Mouse (Mus musculus) G1E-ER4 (cell line): ENCODE measurements around the gene BC028528. TPM values are rescaled to one million over a fixed set of nuclear protein-coding genes. Genes with fewer than 3 reads are reported as not detected.
"Not testable (repeated sequence)": the region's sequence is repeated elsewhere in the genome, so short reads cannot be mapped to it uniquely, and the experiment has no call there.

Experiments
- GATA1 ChIP-seq: IDR thresholded peaks from one replicate; pipeline ENCODE4 v1.8.0; 2012; ENCODE audit warnings: low read length, inconsistent platforms
- polyA plus RNA-seq: library from polyadenylated mRNA; stranded (reverse); fragments of >175 nt; gene quantifications from 2 replicates; pipeline ENCODE4 v1.2.3, GENCODE M21; 2012

The BC028528 gene
- polyA plus RNA-seq, 1 experiment = not detected

DNA sequence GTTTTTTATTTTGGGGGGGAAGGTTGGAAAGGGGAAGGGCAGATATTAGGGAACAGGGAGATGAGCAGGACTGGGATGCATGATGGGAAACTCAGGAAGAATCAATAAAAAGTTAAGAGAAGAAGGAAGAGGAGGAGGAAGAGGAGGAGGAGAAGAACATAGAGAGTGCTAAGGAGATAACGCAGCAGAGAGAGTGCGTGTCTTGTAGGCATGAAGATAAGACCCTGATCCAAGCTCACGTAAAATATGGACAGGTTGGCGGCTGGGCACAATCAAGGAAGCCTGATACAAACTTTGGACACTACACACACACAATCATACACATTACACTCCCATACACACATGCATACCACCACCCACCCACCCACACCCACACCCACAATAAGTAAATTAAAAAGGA lies 22.9 kb upstream of the BC028528 start:
- TF ChIP-seq GATA1 = no peak

DNA sequence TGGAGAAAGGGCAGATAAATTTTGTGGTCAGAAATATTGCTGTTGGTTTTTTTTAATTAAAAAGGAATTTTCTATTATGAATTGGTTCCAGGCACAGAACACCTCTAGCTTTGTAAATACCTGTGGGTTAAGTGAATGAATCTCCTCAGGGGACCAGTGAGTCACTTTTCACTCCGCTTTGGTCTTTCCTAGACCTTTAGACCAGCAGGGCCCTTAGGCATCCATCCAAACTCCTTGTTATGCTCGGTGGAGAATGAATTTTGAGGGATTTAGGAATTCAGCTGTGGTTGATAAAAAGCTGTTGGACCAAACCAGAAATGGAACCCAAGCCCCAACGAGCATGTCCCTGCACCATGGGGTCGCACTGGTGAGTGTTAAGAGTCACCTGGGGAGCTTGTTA lies 15.8 kb upstream of the BC028528 start:
- TF ChIP-seq GATA1 = no peak

DNA sequence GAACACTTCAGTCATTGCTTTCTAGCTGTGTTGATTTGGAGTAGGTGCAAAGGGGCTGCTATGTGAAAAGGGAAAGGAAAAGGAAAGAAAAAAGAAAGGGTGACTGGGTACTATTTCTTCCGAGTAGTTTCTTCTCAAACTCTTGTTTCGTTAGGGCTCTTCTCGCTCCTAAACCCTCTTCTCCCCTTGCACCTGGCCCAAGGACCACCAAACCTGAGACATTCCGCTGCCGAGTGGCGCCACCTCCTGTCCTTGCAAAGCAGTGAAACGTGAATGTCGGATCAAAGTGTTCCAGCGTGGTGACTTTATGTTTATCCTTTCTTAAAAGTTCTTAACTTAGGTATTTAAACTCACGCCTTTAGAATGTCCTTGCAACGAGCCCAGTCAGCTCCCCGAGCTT lies 15.1 kb upstream of the BC028528 start:
- TF ChIP-seq GATA1 = no peak

DNA sequence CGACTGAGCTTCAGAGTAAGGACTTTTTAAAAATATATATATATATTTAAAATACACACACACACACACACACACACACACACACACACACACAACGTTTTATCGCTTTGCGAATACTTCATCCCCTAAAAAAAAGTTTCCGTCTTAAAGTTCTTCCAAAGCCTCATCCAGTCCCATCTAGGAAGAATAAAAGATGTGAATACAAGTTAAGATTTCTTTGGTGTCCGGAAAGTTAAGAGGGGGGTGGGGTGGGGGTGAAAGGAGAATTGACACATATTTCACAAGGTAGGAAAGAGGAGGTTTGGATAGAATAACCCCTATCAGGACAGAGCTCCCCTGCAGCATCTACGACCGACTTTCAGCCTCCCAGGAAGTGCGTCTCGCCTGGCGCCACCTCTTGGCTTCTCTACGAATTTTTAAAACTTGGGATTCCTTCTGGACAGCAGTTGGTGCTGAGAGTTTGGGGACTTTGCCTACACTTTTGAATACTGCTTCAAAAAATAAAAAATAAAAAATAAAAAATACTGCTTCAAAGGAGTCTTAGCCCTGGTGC lies 14.2 kb upstream of the BC028528 start:
- no peak for TF ChIP-seq GATA1

DNA sequence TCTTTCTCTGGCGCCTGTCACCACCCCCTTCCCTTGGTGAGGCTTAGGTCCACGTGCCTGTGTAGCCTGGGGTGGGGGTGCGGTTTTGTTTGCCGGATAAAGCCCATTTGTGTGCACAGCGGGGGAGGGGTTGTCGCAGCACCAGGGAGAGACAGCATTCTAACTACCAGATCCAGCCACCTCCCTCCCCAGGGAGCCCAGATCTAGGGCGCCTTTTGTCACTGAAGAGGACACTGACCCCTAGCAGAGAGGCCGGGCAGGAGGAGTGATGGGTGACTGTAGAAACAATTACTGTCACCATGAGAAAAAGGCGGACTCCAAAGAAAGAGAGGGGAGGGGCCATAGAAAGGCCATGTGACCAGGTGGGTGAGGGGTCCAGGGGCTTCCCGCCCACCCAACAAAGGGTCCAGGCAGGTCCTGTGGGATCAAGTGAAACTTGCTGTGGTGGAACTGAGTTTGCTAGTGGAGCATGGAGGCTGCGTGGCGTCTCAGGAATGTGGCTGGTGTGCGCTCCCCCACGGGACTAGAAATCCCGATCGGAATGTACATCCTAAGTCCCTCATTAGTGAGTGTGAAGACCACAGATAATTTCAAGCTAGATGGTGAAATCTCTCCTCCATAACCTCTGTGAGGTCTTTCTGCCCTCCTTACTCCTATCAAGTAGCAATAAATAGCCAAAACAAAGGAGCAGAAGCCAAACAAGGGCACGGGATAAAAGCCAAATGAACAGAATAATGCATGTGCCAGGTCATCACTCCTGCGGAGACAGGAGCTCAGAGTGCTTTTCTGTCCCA lies 13.5 kb upstream of the BC028528 start:
- no peak for TF ChIP-seq GATA1

DNA sequence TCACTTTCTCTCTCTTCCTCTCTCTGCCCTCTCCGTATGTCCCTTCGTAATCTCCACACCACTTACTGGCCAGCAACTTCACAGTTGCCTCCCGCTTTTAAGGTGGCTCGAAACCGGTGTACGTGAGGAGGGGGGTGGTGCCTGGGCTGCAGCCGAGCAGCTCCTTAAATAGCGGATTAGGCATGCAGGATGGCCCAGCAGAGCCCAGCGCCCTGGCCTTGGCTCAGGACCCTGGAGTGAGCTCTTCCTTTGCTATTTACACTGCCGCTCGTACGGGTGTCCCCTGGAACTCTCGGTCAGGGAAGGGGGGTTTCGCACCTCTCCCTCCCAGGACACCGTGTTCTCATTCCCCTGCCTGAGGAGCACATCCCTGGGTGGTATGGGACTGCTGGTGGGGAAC lies 12.8 kb upstream of the BC028528 start, which contains the start of gene Car14:
Car14 (minus strand) TSS at position 124 of the 400 bp plus-strand sequence.
- no peak for TF ChIP-seq GATA1

DNA sequence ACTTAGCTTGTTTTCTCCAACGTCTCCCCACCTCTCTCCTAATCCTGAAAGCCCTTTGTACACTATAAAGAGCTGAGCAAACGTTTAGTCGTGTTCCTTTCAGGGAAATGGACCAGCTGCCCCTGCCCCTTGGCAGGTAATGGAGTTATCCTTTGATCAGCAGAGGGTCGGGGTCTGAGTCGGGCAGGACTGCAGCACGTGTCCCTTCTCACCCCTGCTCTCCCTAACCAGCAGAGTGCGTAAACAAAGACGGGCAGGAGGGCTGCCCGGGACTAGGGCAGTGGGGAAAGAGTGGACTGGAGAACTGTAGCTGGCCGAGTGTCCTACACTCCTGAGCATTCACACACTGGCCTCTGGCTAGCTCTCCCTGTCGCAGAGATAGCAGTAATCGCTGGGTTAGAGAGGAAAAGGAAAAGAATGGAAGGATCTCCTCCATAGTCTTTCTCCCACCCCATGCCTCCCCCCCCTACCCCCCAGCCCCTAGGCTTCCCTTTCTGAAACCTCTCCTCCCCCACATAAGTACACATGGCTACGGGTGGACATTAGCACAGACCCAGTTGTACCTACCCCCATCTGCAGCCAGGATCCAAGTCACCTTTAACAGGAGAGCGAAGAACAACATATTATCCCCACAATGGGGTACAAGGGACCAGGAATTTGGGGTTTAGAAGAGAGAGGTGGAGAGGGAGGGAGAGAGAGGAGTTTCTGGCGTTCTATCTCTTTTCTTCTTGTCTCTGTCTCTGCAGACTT lies 12.1 kb upstream of the BC028528 start:
- TF ChIP-seq GATA1 = no peak

DNA sequence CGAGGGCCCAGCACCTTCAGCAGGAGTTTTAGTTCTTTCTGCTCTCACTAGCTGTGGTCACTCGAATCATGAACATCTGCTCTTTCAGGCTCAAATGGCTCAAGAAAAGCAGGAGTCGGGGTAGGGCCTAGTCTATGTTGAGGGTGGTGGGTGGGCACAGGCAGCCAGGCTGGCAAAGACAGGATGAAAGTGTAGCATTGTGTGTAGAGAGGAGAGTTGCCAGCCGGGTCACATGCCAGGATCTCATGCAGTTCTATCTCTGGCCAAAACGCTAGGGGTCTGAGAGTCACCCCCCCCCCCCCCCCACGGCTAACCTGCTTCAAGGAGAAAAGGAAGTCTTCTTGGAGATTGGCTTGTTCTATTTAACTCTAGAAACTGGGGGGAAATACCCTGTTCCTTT lies 10.8 kb upstream of the BC028528 start:
- TF ChIP-seq GATA1 = no peak

DNA sequence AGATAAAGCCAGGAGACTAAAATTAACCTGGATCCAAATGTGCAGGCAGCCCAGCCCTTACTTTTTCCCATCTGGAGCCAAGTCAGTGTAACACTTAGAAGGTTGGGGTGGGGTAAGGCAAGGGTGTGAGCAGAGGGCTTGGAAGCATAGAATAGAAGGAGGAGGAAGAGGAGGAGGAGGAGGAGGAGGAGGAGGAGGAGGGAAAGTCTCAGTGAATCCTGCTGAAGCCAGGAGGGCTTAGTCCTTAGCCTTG lies 10.5 kb upstream of the BC028528 start:
- no peak for TF ChIP-seq GATA1

DNA sequence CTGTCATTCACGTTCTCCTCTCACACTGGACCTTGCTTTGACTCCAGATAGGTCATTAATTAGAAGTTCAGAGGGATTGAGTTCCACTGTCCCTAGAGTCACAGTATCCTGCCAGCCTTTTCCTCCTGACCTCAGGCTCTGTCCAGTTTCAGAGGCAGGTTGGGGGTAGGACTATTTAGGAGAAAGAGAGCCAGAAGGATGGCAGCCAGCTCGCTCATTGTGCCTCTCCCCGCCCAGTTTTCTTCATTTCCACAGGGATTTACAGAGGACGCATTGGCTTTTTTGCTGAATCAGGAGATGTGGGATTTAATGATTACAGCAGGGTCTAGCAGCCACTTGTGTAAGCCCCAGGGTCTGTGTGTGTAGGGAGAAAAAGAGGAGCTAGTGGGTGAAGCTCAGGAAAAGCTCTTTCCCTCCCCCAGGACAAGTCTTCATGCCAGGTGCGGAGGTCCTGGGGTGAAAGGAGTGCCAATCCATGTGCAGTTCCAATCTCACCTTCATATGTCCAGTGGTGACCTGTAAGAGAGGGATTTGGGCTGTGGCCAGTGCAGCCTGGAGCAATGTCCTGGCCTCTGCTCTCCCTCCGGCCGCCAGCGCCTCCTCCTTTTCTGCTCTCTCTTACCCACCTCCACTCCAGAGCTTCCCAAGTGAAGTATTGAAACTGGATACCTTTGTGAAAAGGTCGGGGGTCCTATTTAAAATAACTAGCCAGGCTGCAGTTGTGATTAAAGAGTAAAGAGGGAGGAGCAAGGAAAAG lies 10.0 kb upstream of the BC028528 start:
- no peak for TF ChIP-seq GATA1

DNA sequence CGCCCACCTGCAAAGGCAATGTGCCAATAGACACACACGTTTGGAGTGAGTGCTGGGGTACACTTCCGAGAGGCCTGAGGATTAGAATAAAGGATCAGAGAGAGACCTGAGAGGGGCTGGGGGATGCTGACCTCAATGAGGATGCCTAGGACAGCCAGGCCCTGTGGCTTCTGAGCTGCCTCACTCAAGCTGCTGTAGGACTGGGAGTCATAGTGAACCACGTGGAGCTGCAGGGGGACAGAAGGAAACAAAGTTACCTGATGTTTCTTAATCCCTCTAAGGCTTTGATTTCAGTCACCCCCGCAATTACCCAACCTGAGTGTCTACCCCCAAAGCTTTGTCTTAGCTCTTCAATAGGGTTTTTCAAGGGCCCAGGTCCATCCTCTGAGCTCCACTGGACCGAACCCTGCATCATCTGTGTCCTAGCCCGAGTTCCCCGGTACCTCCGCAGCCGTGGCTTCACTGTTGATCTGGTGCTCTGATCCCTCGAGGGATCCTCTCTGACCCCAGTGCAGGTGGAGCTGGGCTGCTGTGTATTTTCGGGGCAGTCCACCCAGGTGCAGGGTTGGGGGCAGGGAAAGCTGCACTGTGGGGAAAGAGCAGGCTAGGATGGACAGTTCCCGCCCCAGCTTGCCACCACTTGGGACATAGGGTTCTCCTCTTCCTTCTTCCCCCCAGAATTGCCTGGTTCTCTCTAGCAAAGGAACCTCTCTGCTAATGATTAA lies 8.2 kb upstream of the BC028528 start:
- TF ChIP-seq GATA1 = no peak

DNA sequence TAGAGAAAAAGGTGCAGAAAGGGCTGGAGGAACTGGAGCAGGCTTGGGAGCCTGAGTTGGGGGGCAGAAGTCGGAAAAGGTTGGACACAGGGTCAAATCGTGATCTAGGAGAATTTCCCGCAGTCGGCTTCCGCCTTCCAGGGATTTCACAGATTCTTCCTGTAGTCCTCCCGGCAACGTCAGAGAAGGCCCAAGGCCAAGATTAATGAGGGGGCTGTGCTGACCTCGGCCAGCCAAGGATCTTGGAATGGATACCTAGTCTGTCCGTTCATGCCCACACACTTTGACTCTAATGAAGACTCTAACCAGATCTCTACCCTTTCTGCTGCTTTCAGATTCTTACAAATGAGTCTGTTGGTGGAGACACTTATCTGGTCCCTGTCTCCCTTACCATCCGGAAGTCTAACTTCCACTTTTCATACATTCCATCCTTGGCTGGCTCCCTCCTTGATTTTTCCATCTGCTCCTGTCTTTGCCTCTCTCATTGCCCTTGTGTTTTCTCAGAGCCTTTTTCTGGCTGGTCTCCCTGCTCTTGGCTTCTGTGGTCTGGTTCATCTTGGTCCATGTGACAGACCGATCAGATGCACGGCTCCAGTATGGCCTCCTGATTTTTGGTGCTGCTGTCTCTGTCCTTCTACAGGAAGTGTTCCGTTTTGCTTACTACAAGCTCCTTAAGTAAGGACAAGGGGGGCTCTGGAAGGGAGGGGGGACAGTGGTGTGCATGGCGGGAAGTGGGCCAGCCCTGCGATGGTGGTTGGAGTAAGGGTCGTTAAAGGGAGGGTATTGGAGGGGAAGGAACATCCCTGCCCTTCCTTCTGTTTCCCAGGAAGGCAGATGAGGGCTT lies 2.7 kb upstream of the BC028528 start:
- no peak for TF ChIP-seq GATA1

DNA sequence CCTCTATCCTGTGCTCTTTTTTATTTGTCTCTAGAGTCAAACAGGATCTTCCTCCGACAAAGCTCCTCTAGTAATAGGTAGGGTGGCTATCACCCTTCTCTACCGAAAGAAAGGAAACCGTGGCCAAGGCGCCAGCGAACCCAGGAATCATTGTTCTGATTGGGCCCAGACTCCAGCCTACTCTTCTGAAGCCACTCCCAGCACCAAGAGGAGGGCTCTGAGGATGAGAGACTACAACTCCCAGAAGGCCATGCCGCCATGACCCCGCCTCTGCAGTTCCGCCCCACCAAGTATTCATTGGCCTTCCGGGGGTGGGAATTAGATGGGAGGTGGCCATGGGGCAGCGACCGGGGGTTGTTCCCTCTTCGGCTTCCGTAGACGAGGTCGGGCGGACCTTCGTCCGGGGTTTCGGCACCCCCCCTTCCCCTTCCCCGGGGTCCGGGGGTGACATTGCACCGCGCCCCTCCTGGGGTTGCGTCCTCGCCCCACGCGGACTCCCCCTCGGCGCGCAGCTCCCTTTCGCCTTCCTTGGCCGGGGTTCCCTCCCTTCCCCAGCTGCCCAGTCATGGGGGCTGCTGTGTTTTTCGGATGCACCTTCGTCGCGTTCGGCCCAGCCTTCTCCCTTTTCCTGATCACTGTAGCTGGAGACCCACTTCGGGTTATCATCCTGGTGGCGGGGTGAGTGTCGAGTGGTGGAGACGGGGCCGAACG lies 2.0 kb upstream of the BC028528 start, which contains the start of gene Aph1a:
Aph1a (plus strand) TSS at position 364 of the 711 bp plus-strand sequence.
- TF ChIP-seq GATA1 = not testable (repeated sequence)

DNA sequence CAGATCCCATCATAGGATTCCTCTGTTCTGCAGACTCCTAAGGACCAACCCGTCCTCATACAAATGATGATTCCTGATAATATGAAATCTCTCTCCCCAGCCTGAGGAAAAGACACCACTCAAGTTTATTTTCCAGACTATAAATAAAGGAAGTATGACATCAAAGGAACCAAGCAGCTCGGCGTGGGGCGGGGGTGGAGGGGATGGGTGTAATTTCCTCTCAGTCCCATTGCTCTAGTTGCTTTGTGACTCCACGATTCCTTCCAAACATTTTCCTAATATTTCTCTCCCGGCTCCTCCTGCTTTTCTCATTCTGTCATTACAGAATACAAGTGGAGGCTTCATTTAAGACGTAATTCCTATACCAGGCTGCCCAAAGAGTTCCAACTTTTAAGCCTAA lies 1.3 kb upstream of the BC028528 start:
- TF ChIP-seq GATA1 = no peak
